Mouse (Mus musculus) liver, embryonic 16.5 days (tissue): ENCODE results near the gene Senp6. TPM values are rescaled to one million over a fixed set of nuclear protein-coding genes. Genes with fewer than 3 reads are reported as not detected.

ENCODE experiments used
- ATAC-seq: fragments of 200-750 bp; cut with Nextera tagmentation; 2 replicates; pipeline ENCODE4 v1.8.0; 2017; ENCODE audit warnings: low read depth, mild to moderate bottlenecking, moderate number of reproducible peaks, moderate library complexity
- H3K27ac ChIP-seq: fragments of 300-500 bp; sonication (generic); 2 replicates; pipeline ENCODE4 v1.5.1; 2014; ENCODE audit warnings: mild to moderate bottlenecking, low read length
- H3K27me3 ChIP-seq: fragments of 300-500 bp; sonication (generic); 2 replicates; pipeline ENCODE4 v1.6.1; 2014; ENCODE audit warnings: low read depth, low read length, mixed read lengths; ENCODE audit not compliant: control insufficient read depth, insufficient read depth
- H3K36me3 ChIP-seq: fragments of 300-500 bp; sonication (generic); 2 replicates; pipeline ENCODE4 v1.6.1; 2014; ENCODE audit warnings: mild to moderate bottlenecking; ENCODE audit not compliant: control insufficient read depth, insufficient read depth
- H3K4me1 ChIP-seq: fragments of 300-500 bp; sonication (generic); 2 replicates; pipeline ENCODE4 v1.6.1; 2014; ENCODE audit warnings: low read depth, low read length, mixed read lengths; ENCODE audit not compliant: control insufficient read depth
- H3K4me2 ChIP-seq: fragments of 300-500 bp; sonication (generic); 2 replicates; pipeline ENCODE4 v1.6.1; 2014; ENCODE audit warnings: low read depth, low read length, mixed read lengths
- H3K4me3 ChIP-seq: fragments of 300-500 bp; sonication (generic); 2 replicates; pipeline ENCODE4 v1.5.1; 2014; ENCODE audit warnings: low read depth, mild to moderate bottlenecking, low read length
- H3K9ac ChIP-seq: fragments of 300-500 bp; sonication (generic); 2 replicates; pipeline ENCODE4 v1.6.1; 2014; ENCODE audit warnings: low read depth, low read length
- H3K9me3 ChIP-seq: fragments of 300-500 bp; sonication (generic); replicated peaks from 2 replicates; pipeline ENCODE4 v1.6.1; 2016; ENCODE audit warnings: low read length; ENCODE audit not compliant: control insufficient read depth
- WGBS: fragments of 180-500 bp; shearing (Covaris S2); extraction: QIAGEN DNeasy Blood & Tissue Kit; methylation state at CpG from one replicate; pipeline ENCODE4 v1.1.7; 2014; ENCODE audit not compliant: insufficient replicate concordance; 5-methylcytosine and 5-hydroxymethylcytosine counted together
- polyA plus RNA-seq: library from polyadenylated mRNA; unstranded; fragments of >200 nt; fragmentation: Nextera tagmentation; extraction: Ambion mirVana; gene quantifications from 2 replicates; pipeline ENCODE4 v1.2.1, GENCODE M21; 2015

Gene Senp6
- polyA plus RNA-seq, 1 experiment from 2014 or later = 11.8 TPM

- Histone ChIP-seq H3K4me3 (peak overlapping the region; percentile 78), H3K4me2 (peak overlapping the region; percentile 96), H3K9me3 (no peaks in the 10 kb centered on the region), H3K9ac (peak overlapping the region; percentile 41; the same call in 1 of the 2 replicates), H3K36me3 (no peaks in the 10 kb centered on the region), H3K4me1 (peaks cover 6% of the 10 kb centered on the region), H3K27me3 (no peaks in the 10 kb centered on the region; the same call in none of the 2 replicates), H3K27ac (no peak overlapping the region)
- ATAC-seq = no peak
- WGBS = 2% methylated on average over 13 of the region's 13 CpGs
Observed at GRCm38 (mm10) chr9:80164191-80164590, 97.5 kb downstream of the Senp6 start.

- Histone ChIP-seq H3K27ac (peak within 1 kb of the TSS; percentile 81), H3K4me1 (peaks cover 6% of the 10 kb centered on the region), H3K9ac (peak within 1 kb of the TSS; percentile 80), H3K36me3 (no peaks in the 10 kb centered on the region), H3K27me3 (no peaks in the 10 kb centered on the region; the same call in none of the 2 replicates), H3K9me3 (no peaks in the 10 kb centered on the region), H3K4me3 (peak within 1 kb of the TSS; percentile 78), H3K4me2 (peak within 1 kb of the TSS; percentile 96)
- under 1% methylated on average over 69 of the region's 69 CpGs for WGBS
- ATAC-seq = peak; percentile 99
Observed at GRCm38 (mm10) chr9:80164611-80165474, 98.1 kb downstream of the Senp6 start, which contains the start of gene Myo6. Gene Myo6 (plus strand): TSS chr9:80165031.

- no peaks in the 10 kb centered on the region for H3K9me3 ChIP-seq
- peak overlapping the region; percentile 78 for H3K4me3 ChIP-seq
- no peak for ATAC-seq
- 38% methylated on average over 9 of the region's 9 CpGs for WGBS
- no peak overlapping the region for H3K9ac ChIP-seq
- H3K27me3 ChIP-seq = no peaks in the 10 kb centered on the region; the same call in none of the 2 replicates
- H3K36me3 ChIP-seq = no peaks in the 10 kb centered on the region
- H3K4me1 ChIP-seq = peaks cover 6% of the 10 kb centered on the region
- no peak overlapping the region for H3K27ac ChIP-seq
- H3K4me2 ChIP-seq = peak overlapping the region; percentile 96; the same call in 1 of the 2 replicates
Observed at GRCm38 (mm10) chr9:80165690-80166089, 99.0 kb downstream of the Senp6 start.

GRCm38 (mm10) chr9:80166425-80166824, 99.7 kb downstream of the Senp6 start:
- 52% methylated on average over 6 of the region's 6 CpGs for WGBS
- no peak overlapping the region for H3K27ac ChIP-seq
- H3K4me3 ChIP-seq = no peak overlapping the region
- no peak overlapping the region for H3K9ac ChIP-seq
- H3K9me3 ChIP-seq = no peaks in the 10 kb centered on the region
- H3K36me3 ChIP-seq = no peaks in the 10 kb centered on the region
- peaks cover 6% of the 10 kb centered on the region for H3K4me1 ChIP-seq
- ATAC-seq = no peak
- no peaks in the 10 kb centered on the region; the same call in none of the 2 replicates for H3K27me3 ChIP-seq
- H3K4me2 ChIP-seq = no peak overlapping the region

GRCm38 (mm10) chr9:80167089-80167488, 100.4 kb downstream of the Senp6 start:
- Histone ChIP-seq H3K9me3 (no peaks in the 10 kb centered on the region), H3K36me3 (no peaks in the 10 kb centered on the region), H3K27ac (no peak overlapping the region), H3K4me3 (no peak overlapping the region), H3K4me2 (no peak overlapping the region), H3K27me3 (no peaks in the 10 kb centered on the region; the same call in none of the 2 replicates), H3K4me1 (peaks cover 6% of the 10 kb centered on the region), H3K9ac (no peak overlapping the region)
- 53% methylated on average over 4 of the region's 4 CpGs for WGBS
- ATAC-seq = no peak

DNA sequence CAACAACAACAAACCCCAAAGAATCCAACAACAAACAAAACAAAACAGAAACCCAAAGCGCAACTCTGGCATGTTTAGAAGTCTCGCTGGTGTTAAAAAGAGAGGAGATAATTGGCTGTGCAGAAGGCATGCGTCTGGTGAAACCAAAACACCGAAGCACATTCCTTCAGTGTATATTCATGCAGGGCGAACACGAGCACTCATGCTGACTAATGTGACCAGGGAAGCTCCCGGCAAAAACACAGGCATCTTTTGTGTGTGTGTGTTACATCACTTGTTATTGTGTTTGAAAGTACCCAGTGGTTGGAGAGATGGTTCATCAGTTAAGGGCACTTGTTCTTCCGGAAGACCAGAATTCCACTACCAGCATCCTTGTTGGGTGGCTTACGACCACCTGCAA, 102.8 kb downstream of the Senp6 start:
- Histone ChIP-seq H3K9me3 (no peaks in the 10 kb centered on the region), H3K27me3 (no peaks in the 10 kb centered on the region), H3K36me3 (no peaks in the 10 kb centered on the region), H3K4me2 (no peak overlapping the region), H3K4me1 (peaks cover under 1% of the 10 kb centered on the region), H3K27ac (no peak overlapping the region), H3K9ac (no peak overlapping the region), H3K4me3 (no peak overlapping the region)
- no peak for ATAC-seq
- 76% methylated on average over 9 of the region's 9 CpGs for WGBS

GRCm38 (mm10) chr9:80171241-80171640, 104.5 kb downstream of the Senp6 start:
- Histone ChIP-seq H3K4me2 (no peak overlapping the region), H3K4me3 (no peak overlapping the region), H3K36me3 (no peaks in the 10 kb centered on the region), H3K9ac (no peak overlapping the region), H3K27me3 (no peaks in the 10 kb centered on the region), H3K9me3 (no peaks in the 10 kb centered on the region), H3K27ac (no peak overlapping the region), H3K4me1 (no peaks in the 10 kb centered on the region; the same call in 1 of the 2 replicates)
- no peak for ATAC-seq

DNA sequence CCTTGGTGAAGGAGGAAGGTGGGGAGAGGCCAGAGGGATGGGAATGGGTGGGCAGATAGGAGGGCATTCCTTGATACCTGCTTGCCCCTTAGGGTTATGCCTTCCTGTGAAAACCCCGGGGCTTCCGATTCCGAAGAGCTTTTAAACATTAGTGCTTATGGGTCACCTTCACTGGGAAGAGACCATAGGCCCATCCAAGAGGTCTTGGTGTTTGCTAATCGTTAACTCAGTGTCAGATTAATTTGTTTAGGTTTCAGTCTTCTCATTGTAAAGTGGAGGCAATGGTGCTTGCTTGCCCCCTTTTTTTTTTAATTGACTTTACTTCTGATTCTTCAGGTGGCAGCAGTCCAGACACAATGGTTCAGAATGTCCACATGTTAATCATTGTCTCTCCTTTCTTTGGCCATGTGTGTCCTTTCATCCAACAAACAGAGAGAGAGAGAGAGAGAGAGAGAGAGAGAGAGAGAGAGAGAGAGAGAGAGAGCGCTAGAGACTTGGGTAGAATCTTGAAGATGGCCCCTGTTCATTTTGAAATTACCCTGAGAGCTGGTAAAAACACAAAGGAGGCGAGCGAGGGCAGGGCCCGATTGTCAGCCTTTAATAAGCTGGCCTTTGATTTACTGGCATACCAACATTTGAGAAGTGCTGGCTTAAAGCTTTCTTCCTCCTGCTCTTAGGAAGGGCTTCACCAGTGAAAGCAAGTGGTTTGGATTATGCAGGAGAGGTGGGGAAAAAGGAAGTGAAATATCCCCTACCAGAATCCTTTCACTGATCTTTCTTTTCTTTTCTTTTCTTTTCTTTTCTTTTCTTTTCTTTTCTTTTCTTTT, 105.9 kb downstream of the Senp6 start:
- Histone ChIP-seq H3K4me2 (no peak overlapping the region), H3K36me3 (no peaks in the 10 kb centered on the region), H3K4me1 (no peaks in the 10 kb centered on the region), H3K27ac (no peak overlapping the region), H3K27me3 (no peaks in the 10 kb centered on the region), H3K4me3 (no peak overlapping the region), H3K9me3 (no peaks in the 10 kb centered on the region), H3K9ac (no peak overlapping the region)
- WGBS = 64% methylated on average over 8 of the region's 8 CpGs
- no peak for ATAC-seq
